Mouse (Mus musculus): Measurements from ENCODE around the gene Gtse1.
"Not testable (repeated sequence)": the region's sequence is repeated elsewhere in the genome, so short reads cannot be mapped to it uniquely, and the experiment has no call there.

Gtse1 gene

DNA sequence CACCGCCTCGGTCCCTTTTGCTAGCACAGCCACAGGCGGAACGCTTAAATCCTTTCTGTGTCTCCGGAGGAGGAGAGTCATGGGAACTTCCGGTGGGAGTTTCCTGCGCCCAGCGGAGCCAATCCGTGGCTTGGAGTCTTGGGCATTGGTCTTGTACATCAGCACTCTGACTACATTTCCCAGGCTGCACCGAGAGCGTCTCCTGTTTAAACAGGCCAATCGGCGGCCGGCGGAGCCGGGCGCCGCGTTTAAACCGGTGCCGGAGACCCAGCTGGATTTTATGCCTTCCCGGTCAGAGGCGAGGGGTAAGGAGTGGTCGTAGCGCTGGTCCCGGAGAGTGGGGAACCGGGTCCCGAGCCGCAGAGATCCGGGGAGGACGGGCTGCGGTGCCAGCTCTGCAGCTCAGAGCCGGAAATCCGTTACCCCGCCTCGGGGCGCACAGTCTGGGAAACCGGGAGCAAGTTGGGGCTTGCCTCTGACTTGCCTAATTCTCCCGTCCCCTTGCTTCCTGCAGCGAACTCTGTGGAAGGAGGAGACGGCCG, at the start of gene Gtse1:
Gtse1 (plus strand) TSS at position 256 of the 542 bp plus-strand sequence.
- peak; percentile 98 for DNase-seq (ENCODE audit: low spot score)

- DNase-seq (ENCODE audit: low spot score) = no peak
These were observed 49.1 kb upstream of the Gtse1 start for GRCm38 (mm10) chr15:85810462-85810805.

DNA sequence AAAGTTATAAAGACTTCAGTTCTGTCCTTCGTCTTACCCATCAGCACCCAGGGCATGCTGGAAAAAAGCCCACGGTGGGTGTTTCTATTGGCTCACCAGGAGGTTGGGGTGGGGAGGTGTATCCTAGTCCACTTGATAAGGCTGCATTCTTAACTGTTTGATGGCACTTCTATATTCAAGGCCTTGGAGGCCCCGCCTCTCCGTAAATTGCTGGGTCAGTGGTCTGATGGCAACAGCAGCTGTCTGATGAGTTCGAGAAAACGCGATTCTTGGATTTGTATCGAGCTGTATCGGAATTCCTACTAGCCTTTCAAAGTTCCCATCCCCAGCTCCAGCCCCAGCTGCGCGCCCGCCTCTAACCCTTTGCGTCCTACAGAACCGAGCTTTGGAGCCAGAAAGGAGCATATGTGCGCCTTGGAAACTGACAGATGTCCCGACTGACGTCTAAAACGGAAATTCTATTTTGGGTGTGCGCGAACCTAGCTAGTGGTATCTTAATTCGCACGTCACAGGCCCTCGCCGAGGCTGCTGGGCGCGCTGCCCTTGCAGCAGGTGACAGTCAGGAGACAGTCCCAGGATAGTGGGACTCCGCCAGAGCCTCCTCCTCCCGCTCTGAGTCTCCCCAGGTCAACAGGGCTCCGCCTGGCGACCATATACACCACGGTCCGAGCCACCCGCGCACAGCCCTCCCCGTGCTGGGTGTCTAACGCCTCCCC, 48.6 kb upstream of the Gtse1 start:
- no peak for DNase-seq (ENCODE audit: low spot score)

- DNase-seq (ENCODE audit: low spot score) = peak; percentile 99
These were observed 47.8 kb upstream of the Gtse1 start, which contains the start of gene Cdpf1 for GRCm38 (mm10) chr15:85811535-85812277. Gene Cdpf1, minus strand, starts transcription at chr15:85811697.

DNA sequence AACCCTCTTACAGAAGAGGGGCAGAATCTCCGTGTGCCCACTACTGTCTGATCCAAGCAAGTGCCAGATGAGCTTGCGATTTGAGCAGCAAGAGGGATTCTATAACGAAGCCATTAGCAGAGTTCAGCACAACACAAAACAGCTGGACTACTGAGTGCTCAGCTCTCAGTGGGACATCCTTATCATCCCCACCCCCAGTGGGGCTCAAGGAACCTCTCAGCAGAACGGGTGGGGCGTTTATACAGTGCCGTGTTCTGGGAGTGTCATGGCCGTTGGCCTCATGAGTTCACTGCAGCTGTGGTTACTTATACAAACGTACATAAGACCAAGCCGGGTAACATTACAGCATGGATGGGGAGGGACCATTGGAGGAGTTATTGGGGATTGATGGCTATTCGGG, 46.1 kb upstream of the Gtse1 start:
- no peak for DNase-seq (ENCODE audit: low spot score)

- DNase-seq (ENCODE audit: low spot score) = peak; percentile 35
These were observed 38.1 kb upstream of the Gtse1 start, which contains the start of gene Pkdrej for GRCm38 (mm10) chr15:85821203-85822010. Gene Pkdrej, minus strand, starts transcription at chr15:85821734.

DNA sequence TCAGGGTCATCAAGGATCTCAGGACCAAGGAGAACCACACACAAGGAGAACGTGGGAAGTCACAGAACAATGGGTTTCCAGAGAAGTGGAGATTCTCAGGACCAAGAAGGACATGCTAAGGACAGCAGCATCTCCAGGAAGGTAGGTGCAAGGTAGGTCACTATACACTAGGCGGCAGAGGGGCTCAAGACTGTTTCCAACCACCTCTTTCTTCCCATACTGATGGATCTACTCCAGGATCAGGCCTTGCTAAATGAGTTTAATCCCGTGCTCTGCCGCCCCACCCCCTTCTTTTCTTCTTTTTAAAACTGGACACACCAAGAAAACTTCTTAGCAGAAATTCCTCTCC, 37.6 kb upstream of the Gtse1 start:
- no peak for DNase-seq (ENCODE audit: low spot score)

DNA sequence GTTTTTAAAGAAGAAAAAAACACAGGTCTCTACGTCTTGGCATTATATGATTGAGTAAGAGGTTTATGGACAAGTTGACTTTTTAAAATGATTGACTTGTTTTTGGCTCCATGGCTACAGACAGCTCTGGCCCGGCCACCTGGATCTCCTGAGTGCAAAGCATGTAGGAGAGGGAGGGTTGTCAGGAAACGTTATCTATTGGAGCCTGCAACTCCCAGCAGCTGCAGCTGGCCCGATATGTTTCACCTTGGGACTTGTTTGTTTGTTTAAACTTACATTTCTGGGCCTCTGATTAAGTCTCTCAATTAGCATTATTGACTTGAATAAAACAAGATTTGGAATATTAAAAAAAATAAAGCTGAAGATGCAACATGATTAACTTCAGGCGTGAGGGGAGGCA, 32.9 kb upstream of the Gtse1 start:
- no peak for DNase-seq (ENCODE audit: low spot score)

DNA sequence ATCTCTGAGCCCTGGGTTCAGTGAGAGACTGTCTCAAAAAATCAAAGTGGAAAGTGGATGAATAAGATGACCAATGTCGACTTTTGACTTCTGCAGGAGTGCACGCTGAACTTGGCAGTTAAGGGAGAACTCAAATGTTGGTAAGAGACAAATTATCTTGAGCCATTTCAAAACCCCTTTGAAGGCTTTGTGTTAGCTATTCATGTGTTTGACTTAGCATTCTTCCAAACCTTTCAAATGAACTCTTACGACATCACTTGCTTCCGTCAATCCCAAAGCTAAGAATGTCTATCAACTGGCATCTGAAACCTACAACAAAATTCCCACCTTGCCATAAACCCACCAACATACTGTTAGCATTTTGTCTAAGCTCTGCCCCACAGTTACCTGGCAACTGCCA, 31.5 kb upstream of the Gtse1 start:
- DNase-seq (ENCODE audit: low spot score) = no peak

DNA sequence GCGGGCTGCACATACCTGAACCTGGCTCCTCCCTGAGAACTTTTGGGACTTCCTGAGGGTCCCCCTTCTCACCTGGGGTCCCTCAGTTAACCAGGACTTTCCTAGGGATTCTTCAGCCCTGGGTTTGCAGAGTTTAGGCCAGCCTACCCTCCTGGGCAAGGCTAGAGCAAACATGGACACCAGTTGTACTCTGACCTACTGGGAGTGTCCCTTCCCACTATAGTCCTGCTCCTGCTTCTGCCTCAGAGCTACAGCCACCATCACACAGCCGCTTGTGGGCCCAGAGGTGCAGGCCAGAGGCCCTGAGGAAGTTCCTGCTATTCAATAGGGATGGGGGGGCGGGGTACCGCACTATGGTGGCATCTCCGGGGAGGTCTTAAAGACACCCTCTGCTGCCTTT, 30.1 kb upstream of the Gtse1 start:
- no peak for DNase-seq (ENCODE audit: low spot score)

DNA sequence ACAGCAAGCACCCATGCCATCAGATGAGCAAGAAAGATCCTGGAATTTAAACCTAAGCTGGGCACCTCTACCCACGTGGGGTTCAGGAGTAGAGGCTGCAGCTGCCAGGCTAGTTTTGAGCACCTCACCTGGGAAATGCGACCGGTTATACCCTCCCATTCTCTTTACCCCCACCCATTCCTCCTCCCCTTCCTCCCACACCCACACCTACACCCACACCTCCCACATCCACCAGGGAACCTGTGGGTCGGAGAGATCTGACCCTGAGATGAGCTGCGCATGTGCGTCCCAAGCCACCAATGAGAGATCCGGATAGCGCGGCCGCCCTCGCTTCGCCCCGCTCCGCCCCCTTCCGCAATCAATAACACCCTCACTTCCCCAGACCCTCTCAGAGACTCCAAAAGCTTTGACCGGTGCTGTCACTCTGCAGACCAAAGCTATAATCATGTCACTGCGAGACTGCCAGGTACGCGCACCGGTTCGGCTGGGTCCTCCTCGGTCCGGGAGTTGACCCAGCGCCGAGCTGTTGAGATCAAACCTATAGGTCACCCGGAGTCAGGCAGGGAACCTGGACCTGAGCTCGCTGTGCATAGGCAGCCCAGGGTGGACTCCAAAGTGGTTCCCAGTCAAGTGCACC, 27.5 kb upstream of the Gtse1 start, which contains the start of gene Ttc38:
Ttc38 (plus strand) TSS at position 353 of the 637 bp plus-strand sequence.
- no peak for DNase-seq (ENCODE audit: low spot score)

- no peak for DNase-seq (ENCODE audit: low spot score)
These were observed 26.9 kb upstream of the Gtse1 start for GRCm38 (mm10) chr15:85832599-85832998.

DNA sequence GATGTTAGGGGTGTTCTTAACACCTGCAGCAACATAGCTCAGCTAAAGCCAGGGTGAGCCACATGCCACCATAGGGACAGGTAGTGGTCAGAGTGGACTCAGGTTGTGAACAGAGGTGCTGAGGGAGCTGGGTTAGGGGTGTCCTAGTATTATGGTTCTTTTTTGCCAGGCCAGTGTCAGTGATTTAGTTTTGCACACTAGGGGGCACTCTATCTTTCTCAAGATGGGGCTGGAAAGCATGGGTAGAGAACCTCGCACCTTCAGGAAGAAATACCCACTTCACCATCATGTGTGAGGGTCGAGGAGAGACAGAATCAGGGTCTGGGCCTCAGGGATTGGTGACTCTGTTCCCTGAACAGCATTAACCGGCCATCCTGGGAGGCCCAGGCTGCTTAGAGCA, 24.2 kb upstream of the Gtse1 start:
- DNase-seq (ENCODE audit: low spot score) = no peak

- DNase-seq (ENCODE audit: low spot score) = no peak
These were observed 22.7 kb upstream of the Gtse1 start for GRCm38 (mm10) chr15:85836887-85837286.

DNA sequence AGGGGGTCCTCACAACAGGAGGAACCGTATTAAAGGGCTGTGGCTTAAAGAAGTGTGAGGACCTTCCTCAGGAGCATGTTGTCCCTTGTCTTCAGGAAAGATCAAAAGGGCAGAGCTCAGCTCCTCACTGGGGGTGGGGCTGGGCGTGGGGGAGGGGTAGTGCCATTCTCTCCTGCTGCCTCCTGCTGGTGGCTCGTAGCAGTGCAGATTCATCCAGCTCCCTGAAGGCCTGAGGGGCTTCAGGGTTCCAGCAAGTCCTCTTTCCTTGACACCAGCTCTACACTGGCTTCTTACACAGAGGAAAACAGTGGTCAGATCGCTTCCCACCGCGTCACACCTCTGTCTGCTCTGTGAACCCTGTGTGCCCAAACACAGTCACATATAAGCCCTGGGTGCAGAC, 18.6 kb upstream of the Gtse1 start:
- no peak for DNase-seq (ENCODE audit: low spot score)

DNA sequence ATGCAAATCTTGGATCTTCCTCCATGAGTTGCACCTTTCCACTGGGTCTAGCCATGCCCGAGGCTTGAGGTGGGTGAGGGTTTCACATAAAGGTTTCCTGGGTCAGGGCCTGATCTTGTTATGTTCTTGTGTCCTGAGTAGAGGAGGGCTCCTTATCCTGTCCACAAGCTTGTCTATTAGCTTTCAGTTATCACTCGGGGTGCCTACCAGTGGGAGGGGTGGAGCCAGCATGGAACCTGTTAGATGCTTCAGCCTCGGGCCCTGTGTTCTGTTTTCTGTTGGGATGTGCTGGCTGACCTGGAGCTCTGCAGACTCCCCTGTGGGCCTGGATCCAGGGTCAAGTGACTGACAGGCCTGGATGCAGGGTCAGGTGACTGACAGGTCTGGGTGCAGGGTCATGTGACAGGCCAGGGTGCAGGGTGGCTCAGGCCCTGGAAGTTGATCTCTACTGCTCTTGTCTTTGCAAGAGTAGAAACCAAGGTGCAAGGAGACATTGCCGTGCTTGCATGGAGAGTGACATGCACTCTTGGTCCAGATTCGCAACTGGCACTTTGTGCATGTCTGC, 17.7 kb upstream of the Gtse1 start:
- no peak for DNase-seq (ENCODE audit: low spot score)

GRCm38 (mm10) chr15:85845071-85845470, 14.5 kb upstream of the Gtse1 start:
- DNase-seq (ENCODE audit: low spot score) = no peak

DNA sequence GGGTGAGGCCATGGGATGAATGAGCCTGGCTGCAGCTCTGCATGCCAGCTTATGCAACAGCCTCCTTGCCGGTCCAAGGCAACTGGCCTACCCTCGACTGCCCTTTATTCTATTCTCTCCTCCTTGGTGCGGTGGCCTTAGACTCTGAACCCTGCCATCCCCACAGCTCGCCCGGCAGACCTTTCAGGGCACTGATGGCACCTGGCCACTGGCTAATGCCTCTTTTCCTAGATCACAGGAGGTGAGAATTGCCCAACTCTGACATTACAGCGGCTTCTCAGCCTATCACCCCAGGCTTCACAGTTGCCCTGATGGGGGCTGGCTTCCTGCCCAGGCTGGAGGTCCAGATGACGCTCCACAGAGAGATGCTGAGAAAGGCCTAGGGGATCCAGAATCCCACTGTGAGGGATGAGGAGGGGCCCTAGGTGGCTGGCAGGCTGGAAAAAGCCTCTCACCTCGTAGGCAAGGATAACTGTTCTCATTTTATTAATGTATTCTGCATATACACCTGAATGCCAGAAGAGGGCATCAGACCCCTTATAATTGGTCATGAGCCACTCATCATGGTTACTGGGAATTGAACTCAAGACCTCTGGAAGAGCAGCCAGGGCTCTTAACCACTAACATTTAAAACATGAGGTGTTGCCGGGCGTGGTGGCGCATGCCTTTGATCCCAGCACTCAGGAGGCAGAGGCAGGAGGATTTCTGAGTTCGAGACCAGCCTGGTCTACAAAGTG, 7.7 kb upstream of the Gtse1 start:
- DNase-seq (ENCODE audit: low spot score) = peak; percentile 31

GRCm38 (mm10) chr15:85858980-85859489, 510 bp upstream of the Gtse1 start:
- DNase-seq (ENCODE audit: low spot score) = peak; percentile 64

- DNase-seq (ENCODE audit: low spot score) = not testable (repeated sequence)
These were observed 6.4 kb downstream of the Gtse1 start for GRCm38 (mm10) chr15:85865913-85866312.

GRCm38 (mm10) chr15:85867696-85868095, 8.2 kb downstream of the Gtse1 start:
- peak; percentile 89 for DNase-seq (ENCODE audit: low spot score)

Measured in MN1 (cell line).